Mouse (Mus musculus): ENCODE measurements around the gene Olfr576.

Olfr576 gene

GRCm38 (mm10) chr7:102962360-102962759 lies at the start of gene Olfr576:
Gene Olfr576, plus strand, starts transcription at chr7:102962660.
- DNase-seq (ENCODE audit: low read depth, low spot score): no peak

GRCm38 (mm10) chr7:102915261-102915660 lies 47.2 kb upstream of the Olfr576 start:
- no peak for DNase-seq (ENCODE audit: low read depth, low spot score)

GRCm38 (mm10) chr7:102916405-102916804 lies 46.1 kb upstream of the Olfr576 start:
- DNase-seq (ENCODE audit: low read depth, low spot score): no peak

GRCm38 (mm10) chr7:102917032-102917875 lies 45.2 kb upstream of the Olfr576 start, which contains the start of gene Olfr571:
Gene Olfr571, minus strand, starts transcription at chr7:102917536.
- DNase-seq (ENCODE audit: low read depth, low spot score): no peak

GRCm38 (mm10) chr7:102919632-102920031 lies 42.8 kb upstream of the Olfr576 start:
- peak; percentile 20 for DNase-seq (ENCODE audit: low read depth, low spot score)

- no peak for DNase-seq (ENCODE audit: low read depth, low spot score)
These were observed 38.4 kb upstream of the Olfr576 start, which contains the start of gene Olfr572 for GRCm38 (mm10) chr7:102924109-102924508. Gene Olfr572, plus strand, starts transcription at chr7:102924409.

GRCm38 (mm10) chr7:102927105-102927504 lies 35.4 kb upstream of the Olfr576 start:
- DNase-seq (ENCODE audit: low read depth, low spot score): no peak

GRCm38 (mm10) chr7:102942475-102942874 lies 20.0 kb upstream of the Olfr576 start, which contains the start of gene Olfr573-ps1:
Gene Olfr573-ps1, minus strand, starts transcription at chr7:102942575.
- no peak for DNase-seq (ENCODE audit: low read depth, low spot score)

- no peak for DNase-seq (ENCODE audit: low read depth, low spot score)
These were observed 19.0 kb upstream of the Olfr576 start for GRCm38 (mm10) chr7:102943417-102943816.

- DNase-seq (ENCODE audit: low read depth, low spot score): no peak
These were observed 14.3 kb upstream of the Olfr576 start, which contains the start of gene Olfr574 for GRCm38 (mm10) chr7:102948167-102948566. Gene Olfr574, plus strand, starts transcription at chr7:102948467.

GRCm38 (mm10) chr7:102950732-102951131 lies 11.7 kb upstream of the Olfr576 start:
- no peak for DNase-seq (ENCODE audit: low read depth, low spot score)

GRCm38 (mm10) chr7:102958137-102958536 lies 4.3 kb upstream of the Olfr576 start:
- no peak for DNase-seq (ENCODE audit: low read depth, low spot score)

- no peak for DNase-seq (ENCODE audit: low read depth, low spot score)
These were observed 3.9 kb upstream of the Olfr576 start, which contains the start of gene Olfr575 for GRCm38 (mm10) chr7:102958593-102958992. Gene Olfr575, minus strand, starts transcription at chr7:102958775.

GRCm38 (mm10) chr7:102974399-102974798 lies 11.9 kb downstream of the Olfr576 start:
- DNase-seq (ENCODE audit: low read depth, low spot score): no peak

- DNase-seq (ENCODE audit: low read depth, low spot score): no peak
These were observed 13.4 kb downstream of the Olfr576 start, which contains the start of gene Olfr577 for GRCm38 (mm10) chr7:102975843-102976242. Gene Olfr577, minus strand, starts transcription at chr7:102975943.

GRCm38 (mm10) chr7:102989224-102989623 lies 26.8 kb downstream of the Olfr576 start, which contains the start of gene Olfr578:
Gene Olfr578, minus strand, starts transcription at chr7:102989324.
- no peak for DNase-seq (ENCODE audit: low read depth, low spot score)
